Mouse (Mus musculus): ENCODE data around the gene Myo3b. TPM values are rescaled to one million over a fixed set of nuclear protein-coding genes. Genes with fewer than 3 reads are reported as not detected.

The Myo3b gene
- polyA plus RNA-seq, 1 experiment from 2014 or later, result 0.24 TPM

- ATAC-seq (ENCODE audit: insufficient read depth), result no peak
- Histone ChIP-seq H3K9me3 (ENCODE audit: low read depth, low read length) (0 out of 2 replicates have a peak, but pooled peaks cover 3% of the 10 kb centered on the region), H3K4me3 (ENCODE audit: low read depth, low read length) (no peak overlapping the region), H3K27ac (ENCODE audit: low read depth) (no peak overlapping the region), H3K4me2 (no peak overlapping the region), H3K9ac (no peak overlapping the region), H3K4me1 (ENCODE audit: insufficient read depth) (no peaks in the 10 kb centered on the region), H3K27me3 (ENCODE audit: insufficient read depth, low read length) (no peaks in the 10 kb centered on the region), H3K36me3 (ENCODE audit: insufficient read depth) (no peaks in the 10 kb centered on the region)
- no peak for DNase-seq
- 77% methylated on average over 11 of the region's 11 CpGs for WGBS
- TF ChIP-seq CTCF (IDR thresholded peaks at IDR 0.05; ENCODE audit: low read depth), result no peak
These were observed 288.7 kb downstream of the Myo3b start for GRCm38 (mm10) chr2:70327602-70328001.

GRCm38 (mm10) chr2:70332905-70333304 is 294.0 kb downstream of the Myo3b start:
- WGBS, result 91% methylated on average over 6 of the region's 6 CpGs
- peaks cover 27% of the 10 kb centered on the region for H3K4me1 ChIP-seq (ENCODE audit: insufficient read depth)
- H3K36me3 ChIP-seq (ENCODE audit: insufficient read depth), result no peaks in the 10 kb centered on the region
- H3K27ac ChIP-seq (ENCODE audit: low read depth), result no peak overlapping the region
- DNase-seq (no peak), ATAC-seq (ENCODE audit: insufficient read depth) (no peak)
- H3K9ac ChIP-seq, result no peak overlapping the region
- no peak overlapping the region for H3K4me2 ChIP-seq
- H3K9me3 ChIP-seq (ENCODE audit: low read depth, low read length), result 0 out of 2 replicates have a peak, but pooled peaks cover 3% of the 10 kb centered on the region
- no peak overlapping the region for H3K4me3 ChIP-seq (ENCODE audit: low read depth, low read length)
- TF ChIP-seq CTCF (IDR thresholded peaks at IDR 0.05; ENCODE audit: low read depth), result no peak
- no peaks in the 10 kb centered on the region for H3K27me3 ChIP-seq (ENCODE audit: insufficient read depth, low read length)

GRCm38 (mm10) chr2:70333553-70333952 is 294.6 kb downstream of the Myo3b start:
- H3K4me3 ChIP-seq (ENCODE audit: low read depth, low read length), result no peak overlapping the region
- peaks cover 32% of the 10 kb centered on the region for H3K4me1 ChIP-seq (ENCODE audit: insufficient read depth)
- no peak overlapping the region for H3K4me2 ChIP-seq
- H3K36me3 ChIP-seq (ENCODE audit: insufficient read depth), result no peaks in the 10 kb centered on the region
- H3K27ac ChIP-seq (ENCODE audit: low read depth), result no peak overlapping the region
- DNase-seq (no peak), ATAC-seq (ENCODE audit: insufficient read depth) (no peak)
- no peak for TF ChIP-seq CTCF (IDR thresholded peaks at IDR 0.05; ENCODE audit: low read depth)
- H3K27me3 ChIP-seq (ENCODE audit: insufficient read depth, low read length), result no peaks in the 10 kb centered on the region
- H3K9ac ChIP-seq, result no peak overlapping the region
- 68% methylated on average over 6 of the region's 6 CpGs for WGBS
- 0 out of 2 replicates have a peak, but pooled peaks cover 3% of the 10 kb centered on the region for H3K9me3 ChIP-seq (ENCODE audit: low read depth, low read length)

- no peak for ATAC-seq (ENCODE audit: insufficient read depth)
These were observed 297.6 kb downstream of the Myo3b start for GRCm38 (mm10) chr2:70336551-70336950.

GRCm38 (mm10) chr2:70337208-70337611 is 298.3 kb downstream of the Myo3b start:
- peak; percentile 88 for ATAC-seq (ENCODE audit: insufficient read depth)
- Histone ChIP-seq H3K4me1 (ENCODE audit: insufficient read depth) (peaks cover 32% of the 10 kb centered on the region), H3K27me3 (ENCODE audit: insufficient read depth, low read length) (no peaks in the 10 kb centered on the region), H3K9ac (peak overlapping the region; percentile 24; the same call in 1 of the 2 replicates), H3K9me3 (ENCODE audit: low read depth, low read length) (no peaks in the 10 kb centered on the region), H3K4me3 (ENCODE audit: low read depth, low read length) (no peak overlapping the region), H3K4me2 (peak overlapping the region; percentile 45), H3K36me3 (ENCODE audit: insufficient read depth) (no peaks in the 10 kb centered on the region), H3K27ac (ENCODE audit: low read depth) (peak overlapping the region; percentile 91)
- 1% methylated on average over 7 of the region's 7 CpGs for WGBS
- TF ChIP-seq CTCF (IDR thresholded peaks at IDR 0.05; ENCODE audit: low read depth), result no peak; the same call in 1 of the 2 replicates
- DNase-seq, result peak; percentile 88

More at GRCm38 (mm10) chr2:70336551-70336950, 297.6 kb downstream of the Myo3b start:
- 37% methylated on average over 6 of the region's 6 CpGs for WGBS
- H3K4me1 ChIP-seq (ENCODE audit: insufficient read depth), result peaks cover 32% of the 10 kb centered on the region
- no peak overlapping the region for H3K9ac ChIP-seq
- no peak for TF ChIP-seq CTCF (IDR thresholded peaks at IDR 0.05; ENCODE audit: low read depth)
- peak overlapping the region; percentile 45; the same call in 1 of the 2 replicates for H3K4me2 ChIP-seq
- H3K27me3 ChIP-seq (ENCODE audit: insufficient read depth, low read length), result no peaks in the 10 kb centered on the region
- no peak overlapping the region for H3K4me3 ChIP-seq (ENCODE audit: low read depth, low read length)
- H3K9me3 ChIP-seq (ENCODE audit: low read depth, low read length), result 0 out of 2 replicates have a peak, but pooled peaks cover under 1% of the 10 kb centered on the region
- H3K36me3 ChIP-seq (ENCODE audit: insufficient read depth), result no peaks in the 10 kb centered on the region
- peak overlapping the region; percentile 91 for H3K27ac ChIP-seq (ENCODE audit: low read depth)
- peak; percentile 36 for DNase-seq

GRCm38 (mm10) chr2:70337869-70338268 is 298.9 kb downstream of the Myo3b start:
- peak; percentile 51; the same call in 1 of the 2 replicates for ATAC-seq (ENCODE audit: insufficient read depth)
- peak overlapping the region; percentile 45 for H3K4me2 ChIP-seq
- H3K36me3 ChIP-seq (ENCODE audit: insufficient read depth), result no peaks in the 10 kb centered on the region
- H3K27ac ChIP-seq (ENCODE audit: low read depth), result peak overlapping the region; percentile 91
- no peak overlapping the region for H3K4me3 ChIP-seq (ENCODE audit: low read depth, low read length)
- H3K9me3 ChIP-seq (ENCODE audit: low read depth, low read length), result no peaks in the 10 kb centered on the region
- TF ChIP-seq CTCF (IDR thresholded peaks at IDR 0.05; ENCODE audit: low read depth), result no peak
- H3K9ac ChIP-seq, result peak overlapping the region; percentile 24; the same call in 1 of the 2 replicates
- H3K4me1 ChIP-seq (ENCODE audit: insufficient read depth), result peaks cover 32% of the 10 kb centered on the region
- DNase-seq, result peak; percentile 73
- WGBS, result 13% methylated on average over 9 of the region's 9 CpGs
- H3K27me3 ChIP-seq (ENCODE audit: insufficient read depth, low read length), result no peaks in the 10 kb centered on the region

GRCm38 (mm10) chr2:70339061-70339460 is 300.1 kb downstream of the Myo3b start:
- Histone ChIP-seq H3K36me3 (ENCODE audit: insufficient read depth) (no peaks in the 10 kb centered on the region), H3K27me3 (ENCODE audit: insufficient read depth, low read length) (no peaks in the 10 kb centered on the region), H3K27ac (ENCODE audit: low read depth) (no peak overlapping the region), H3K4me2 (no peak overlapping the region), H3K4me3 (ENCODE audit: low read depth, low read length) (no peak overlapping the region), H3K9ac (no peak overlapping the region), H3K4me1 (ENCODE audit: insufficient read depth) (peaks cover 32% of the 10 kb centered on the region), H3K9me3 (ENCODE audit: low read depth, low read length) (no peaks in the 10 kb centered on the region)
- 73% methylated on average over 7 of the region's 7 CpGs for WGBS
- DNase-seq, result no peak
- TF ChIP-seq CTCF (IDR thresholded peaks at IDR 0.05; ENCODE audit: low read depth), result no peak
- ATAC-seq (ENCODE audit: insufficient read depth), result no peak

All from lung, embryonic 14.5 days (tissue).